Mouse (Mus musculus) embryonic facial prominence, embryonic 15.5 days (tissue): ENCODE measurements around the gene Rrp1. TPM values are rescaled to one million over a fixed set of nuclear protein-coding genes. Genes with fewer than 3 reads are reported as not detected.

Experiments used
- ATAC-seq: fragments of 200-750 bp; cut with Nextera tagmentation; 2 replicates; pipeline ENCODE4 v1.8.0; 2017; ENCODE audit warnings: low read depth, moderate TSS enrichment; ENCODE audit not compliant: insufficient number of reproducible peaks, low FRiP score, low TSS enrichment
- H3K27ac ChIP-seq: fragments of 300-500 bp; sonication (generic); replicated peaks from 2 replicates; pipeline ENCODE4 v1.5.1; 2015; ENCODE audit warnings: mild to moderate bottlenecking, inconsistent platforms
- H3K27me3 ChIP-seq: fragments of 300-500 bp; sonication (generic); 2 replicates; pipeline ENCODE4 v1.6.1; 2015; ENCODE audit warnings: inconsistent platforms
- H3K36me3 ChIP-seq: fragments of 300-500 bp; sonication (generic); 2 replicates; pipeline ENCODE4 v1.6.1; 2015; ENCODE audit warnings: mild to moderate bottlenecking, inconsistent platforms
- H3K4me1 ChIP-seq: fragments of 300-500 bp; sonication (generic); 2 replicates; pipeline ENCODE4 v1.6.1; 2015; ENCODE audit warnings: inconsistent platforms
- H3K4me2 ChIP-seq: fragments of 300-500 bp; sonication (generic); replicated peaks from 2 replicates; pipeline ENCODE4 v1.6.1; 2015; ENCODE audit warnings: mild to moderate bottlenecking, inconsistent platforms
- H3K4me3 ChIP-seq: fragments of 300-500 bp; sonication (generic); replicated peaks from 2 replicates; pipeline ENCODE4 v1.5.1; 2015; ENCODE audit warnings: mild to moderate bottlenecking, inconsistent platforms
- H3K9ac ChIP-seq: fragments of 300-500 bp; sonication (generic); 2 replicates; pipeline ENCODE4 v1.6.1; 2015; ENCODE audit warnings: inconsistent platforms
- H3K9me3 ChIP-seq: fragments of 300-500 bp; sonication (generic); replicated peaks from 2 replicates; pipeline ENCODE4 v1.6.1; 2016; ENCODE audit warnings: inconsistent platforms
- WGBS: fragments of 180-500 bp; shearing (Covaris S2); methylation state at CpG from one replicate; pipeline ENCODE4 v1.1.7; 2015; 5-methylcytosine and 5-hydroxymethylcytosine counted together
- polyA plus RNA-seq: library from polyadenylated mRNA; unstranded; fragments of >200 nt; fragmentation: Nextera tagmentation; extraction: Ambion mirVana; gene quantifications from 2 replicates; pipeline ENCODE4 v1.2.1, GENCODE M21; 2015

Rrp1 gene
- polyA plus RNA-seq = 292 and 298 TPM in 2 replicates

GRCm38 (mm10) chr10:78412319-78413151 lies at the start of gene Rrp1:
TSS of gene Rrp1 (minus strand) at chr10:78413043.
- Histone ChIP-seq H3K27me3 (no peaks in the 10 kb centered on the region), H3K27ac (peak within 1 kb of the TSS; percentile 91), H3K4me3 (peak within 1 kb of the TSS; percentile 89), H3K9ac (peak within 1 kb of the TSS; percentile 80), H3K9me3 (no peaks in the 10 kb centered on the region), H3K36me3 (peaks cover 34% of the 10 kb centered on the region), H3K4me2 (peak within 1 kb of the TSS; percentile 51), H3K4me1 (peaks cover 13% of the 10 kb centered on the region)
- WGBS = 0% methylated on average over 70 of the region's 70 CpGs
- ATAC-seq = peak; percentile 88

- Histone ChIP-seq H3K4me2 (no peak overlapping the region), H3K9ac (no peak overlapping the region), H3K4me1 (peaks cover 41% of the 10 kb centered on the region), H3K4me3 (no peak overlapping the region), H3K27me3 (no peaks in the 10 kb centered on the region), H3K36me3 (no peaks in the 10 kb centered on the region), H3K27ac (no peak overlapping the region), H3K9me3 (no peaks in the 10 kb centered on the region)
- 80% methylated on average over 4 of the region's 4 CpGs for WGBS
- no peak for ATAC-seq
Measured at GRCm38 (mm10) chr10:78461767-78462166, 48.9 kb upstream of the Rrp1 start.

GRCm38 (mm10) chr10:78460463-78460862 lies 47.6 kb upstream of the Rrp1 start:
- no peak for ATAC-seq
- 15% methylated on average over 5 of the region's 5 CpGs for WGBS
- Histone ChIP-seq H3K27ac (no peak overlapping the region), H3K4me1 (peaks cover 41% of the 10 kb centered on the region), H3K9ac (no peak overlapping the region), H3K4me2 (no peak overlapping the region), H3K4me3 (no peak overlapping the region), H3K27me3 (no peaks in the 10 kb centered on the region), H3K9me3 (no peaks in the 10 kb centered on the region), H3K36me3 (no peaks in the 10 kb centered on the region)

- H3K4me2 ChIP-seq = no peak overlapping the region
- peak overlapping the region; percentile 51; the same call in 1 of the 2 replicates for H3K27ac ChIP-seq
- H3K4me1 ChIP-seq = peaks cover 26% of the 10 kb centered on the region
- ATAC-seq = no peak
- H3K36me3 ChIP-seq = no peaks in the 10 kb centered on the region
- H3K27me3 ChIP-seq = no peaks in the 10 kb centered on the region
- H3K9ac ChIP-seq = no peak overlapping the region
- WGBS = 71% methylated on average over 5 of the region's 5 CpGs
- no peak overlapping the region for H3K4me3 ChIP-seq
- no peaks in the 10 kb centered on the region for H3K9me3 ChIP-seq
Measured at GRCm38 (mm10) chr10:78458348-78459111, 45.7 kb upstream of the Rrp1 start.

GRCm38 (mm10) chr10:78457495-78458347 lies 44.9 kb upstream of the Rrp1 start:
- H3K36me3 ChIP-seq = no peaks in the 10 kb centered on the region
- no peak for ATAC-seq
- peak overlapping the region; percentile 24 for H3K4me2 ChIP-seq
- no peaks in the 10 kb centered on the region for H3K27me3 ChIP-seq
- H3K9ac ChIP-seq = no peak overlapping the region
- H3K4me3 ChIP-seq = no peak overlapping the region
- peaks cover 19% of the 10 kb centered on the region for H3K4me1 ChIP-seq
- H3K27ac ChIP-seq = peak overlapping the region; percentile 51; the same call in 1 of the 2 replicates
- no peaks in the 10 kb centered on the region for H3K9me3 ChIP-seq
- 32% methylated on average over 10 of the region's 10 CpGs for WGBS

GRCm38 (mm10) chr10:78456696-78457095 lies 43.9 kb upstream of the Rrp1 start:
- no peak overlapping the region for H3K4me2 ChIP-seq
- H3K4me3 ChIP-seq = no peak overlapping the region
- no peak overlapping the region for H3K27ac ChIP-seq
- ATAC-seq = no peak
- 54% methylated on average over 13 of the region's 13 CpGs for WGBS
- H3K36me3 ChIP-seq = no peaks in the 10 kb centered on the region
- peaks cover 19% of the 10 kb centered on the region for H3K4me1 ChIP-seq
- no peaks in the 10 kb centered on the region for H3K27me3 ChIP-seq
- H3K9me3 ChIP-seq = no peaks in the 10 kb centered on the region
- no peak overlapping the region for H3K9ac ChIP-seq

- peaks cover 16% of the 10 kb centered on the region; the same call in 1 of the 2 replicates for H3K36me3 ChIP-seq
- no peak for ATAC-seq
- H3K27ac ChIP-seq = no peak overlapping the region
- H3K4me3 ChIP-seq = no peak overlapping the region
- no peaks in the 10 kb centered on the region for H3K27me3 ChIP-seq
- WGBS = 64% methylated on average over 4 of the region's 4 CpGs
- no peak overlapping the region for H3K4me2 ChIP-seq
- H3K9ac ChIP-seq = no peak overlapping the region
- no peaks in the 10 kb centered on the region for H3K9me3 ChIP-seq
- H3K4me1 ChIP-seq = peaks cover 3% of the 10 kb centered on the region
Measured at GRCm38 (mm10) chr10:78452641-78453040, 39.8 kb upstream of the Rrp1 start.

- no peaks in the 10 kb centered on the region for H3K9me3 ChIP-seq
- no peaks in the 10 kb centered on the region for H3K4me1 ChIP-seq
- peaks cover 16% of the 10 kb centered on the region; the same call in 1 of the 2 replicates for H3K36me3 ChIP-seq
- WGBS = 90% methylated on average over 5 of the region's 5 CpGs
- no peak for ATAC-seq
- H3K27me3 ChIP-seq = no peaks in the 10 kb centered on the region
- H3K4me2 ChIP-seq = no peak overlapping the region
- no peak overlapping the region for H3K27ac ChIP-seq
- no peak overlapping the region for H3K4me3 ChIP-seq
- no peak overlapping the region for H3K9ac ChIP-seq
Measured at GRCm38 (mm10) chr10:78450761-78451160, 37.9 kb upstream of the Rrp1 start.

- no peak for ATAC-seq
- Histone ChIP-seq H3K36me3 (peaks cover 28% of the 10 kb centered on the region), H3K9ac (no peak overlapping the region), H3K4me3 (no peak overlapping the region), H3K27me3 (no peaks in the 10 kb centered on the region), H3K4me2 (no peak overlapping the region), H3K27ac (no peak overlapping the region), H3K4me1 (no peaks in the 10 kb centered on the region), H3K9me3 (no peaks in the 10 kb centered on the region)
- WGBS = 83% methylated on average over 3 of the region's 3 CpGs
Measured at GRCm38 (mm10) chr10:78447396-78447795, 34.6 kb upstream of the Rrp1 start.

- no peak overlapping the region for H3K27ac ChIP-seq
- 89% methylated on average over 3 of the region's 3 CpGs for whole genome bisulfite sequencing
- no peaks in the 10 kb centered on the region for H3K27me3 ChIP-seq
- no peak overlapping the region for H3K9ac ChIP-seq
- H3K9me3 ChIP-seq = no peaks in the 10 kb centered on the region
- H3K4me3 ChIP-seq = no peak overlapping the region
- ATAC-seq = no peak
- H3K4me1 ChIP-seq = no peaks in the 10 kb centered on the region
- H3K36me3 ChIP-seq = peaks cover 33% of the 10 kb centered on the region
- no peak overlapping the region for H3K4me2 ChIP-seq
Measured at GRCm38 (mm10) chr10:78446195-78446594, 33.4 kb upstream of the Rrp1 start.

- no peaks in the 10 kb centered on the region for H3K4me1 ChIP-seq
- no peak overlapping the region for H3K27ac ChIP-seq
- H3K36me3 ChIP-seq = peaks cover 17% of the 10 kb centered on the region
- H3K4me3 ChIP-seq = no peak overlapping the region
- no peaks in the 10 kb centered on the region for H3K27me3 ChIP-seq
- 90% methylated on average over 3 of the region's 3 CpGs for WGBS
- H3K4me2 ChIP-seq = no peak overlapping the region
- ATAC-seq = no peak
- H3K9ac ChIP-seq = no peak overlapping the region
- H3K9me3 ChIP-seq = no peaks in the 10 kb centered on the region
Measured at GRCm38 (mm10) chr10:78442292-78442691, 29.4 kb upstream of the Rrp1 start.
